Mouse (Mus musculus) testis, adult 2 months (tissue): ENCODE measurements around the gene Rassf5. TPM values are rescaled to one million over a fixed set of nuclear protein-coding genes. Genes with fewer than 3 reads are reported as not detected.
A peak's percentile ranks its signal among the peaks of the same experiment; 100 is the strongest.

Experiments
- H3K27ac ChIP-seq: fragments of 200-500 bp; 2 replicates; pipeline ENCODE4 v1.5.1; 2012; ENCODE audit warnings: low read depth, low read length; ENCODE audit not compliant: control insufficient read depth, insufficient read depth
- H3K27me3 ChIP-seq: fragments of 200-500 bp; 2 replicates; pipeline ENCODE4 v1.6.1; 2012; ENCODE audit warnings: mild to moderate bottlenecking, low read length, moderate library complexity; ENCODE audit not compliant: control insufficient read depth, insufficient read depth
- H3K36me3 ChIP-seq: fragments of 200-500 bp; 2 replicates; pipeline ENCODE4 v1.6.1; 2012; ENCODE audit warnings: mild to moderate bottlenecking, low read length; ENCODE audit not compliant: control insufficient read depth, insufficient read depth
- H3K4me1 ChIP-seq: fragments of 200-500 bp; 2 replicates; pipeline ENCODE4 v1.6.1; 2012; ENCODE audit warnings: low read length; ENCODE audit not compliant: control insufficient read depth, insufficient read depth
- H3K4me3 ChIP-seq: fragments of 200-500 bp; 2 replicates; pipeline ENCODE4 v1.5.1; 2012; ENCODE audit warnings: low read depth, mild to moderate bottlenecking, low read length, moderate library complexity, mixed read lengths; ENCODE audit not compliant: control insufficient read depth
- CTCF ChIP-seq: fragments of 200-500 bp; IDR thresholded peaks from 2 replicates; pipeline ENCODE4 v1.5.1; 2012; ENCODE audit warnings: low read depth, mild to moderate bottlenecking, inconsistent platforms, low read length, moderate library complexity; ENCODE audit not compliant: control insufficient read depth, insufficient read depth, insufficient replicate concordance
- POLR2A ChIP-seq: fragments of 200-500 bp; IDR thresholded peaks from 2 replicates; pipeline ENCODE4 v1.6.1; 2012; ENCODE audit warnings: low read depth, mild to moderate bottlenecking, inconsistent platforms, low read length, moderate library complexity; ENCODE audit not compliant: control insufficient read depth
- polyA plus RNA-seq: library from polyadenylated mRNA; depleted of rRNA; stranded (reverse); fragments of >200 nt; gene quantifications from 2 replicates; pipeline ENCODE4 v1.2.3, GENCODE M21; 2012; rRNA removed

The Rassf5 gene
- polyA plus RNA-seq: 1.1 and 1.5 TPM in 2 replicates

- Histone ChIP-seq H3K36me3 (no peaks in the 10 kb centered on the region), H3K4me1 (peaks cover 12% of the 10 kb centered on the region), H3K27ac (no peak within 1 kb of the TSS; the same call in 1 of the 2 replicates), H3K4me3 (peak within 1 kb of the TSS; percentile 85), H3K27me3 (no peaks in the 10 kb centered on the region)
- TF ChIP-seq CTCF: no peak
- peak; percentile 43 for TF ChIP-seq POLR2A
These were observed at the start of gene Rassf5 for GRCm38 (mm10) chr1:131245089-131245856. Gene Rassf5, minus strand, starts transcription at chr1:131245258.

GRCm38 (mm10) chr1:131293922-131294250, 48.8 kb upstream of the Rassf5 start:
- Histone ChIP-seq H3K27ac (no peak overlapping the region), H3K36me3 (no peaks in the 10 kb centered on the region; the same call in none of the 2 replicates), H3K4me1 (peaks cover 3% of the 10 kb centered on the region; the same call in 1 of the 2 replicates), H3K4me3 (no peak overlapping the region), H3K27me3 (no peaks in the 10 kb centered on the region)
- TF ChIP-seq POLR2A (no peak), CTCF (no peak)

- Histone ChIP-seq H3K36me3 (no peaks in the 10 kb centered on the region; the same call in none of the 2 replicates), H3K27me3 (no peaks in the 10 kb centered on the region), H3K4me1 (peaks cover 3% of the 10 kb centered on the region; the same call in 1 of the 2 replicates), H3K4me3 (no peak overlapping the region), H3K27ac (no peak overlapping the region)
- TF ChIP-seq CTCF (no peak), POLR2A (no peak)
These were observed 48.3 kb upstream of the Rassf5 start for GRCm38 (mm10) chr1:131293221-131293921.

GRCm38 (mm10) chr1:131290648-131291047, 45.6 kb upstream of the Rassf5 start:
- Histone ChIP-seq H3K36me3 (no peaks in the 10 kb centered on the region; the same call in none of the 2 replicates), H3K4me1 (peaks cover 3% of the 10 kb centered on the region; the same call in 1 of the 2 replicates), H3K27ac (no peak overlapping the region), H3K4me3 (no peak overlapping the region), H3K27me3 (no peaks in the 10 kb centered on the region)
- TF ChIP-seq POLR2A: no peak
- 0 out of 2 replicates have a peak, but pooled peaks have one; percentile 5 for TF ChIP-seq CTCF

GRCm38 (mm10) chr1:131288938-131289337, 43.9 kb upstream of the Rassf5 start:
- no peaks in the 10 kb centered on the region; the same call in 1 of the 2 replicates for H3K36me3 ChIP-seq
- no peak overlapping the region for H3K27ac ChIP-seq

GRCm38 (mm10) chr1:131287267-131287666, 42.2 kb upstream of the Rassf5 start:
- no peaks in the 10 kb centered on the region for H3K36me3 ChIP-seq
- no peaks in the 10 kb centered on the region for H3K27me3 ChIP-seq
- peaks cover 3% of the 10 kb centered on the region; the same call in 1 of the 2 replicates for H3K4me1 ChIP-seq
- H3K4me3 ChIP-seq: no peak overlapping the region
- no peak overlapping the region for H3K27ac ChIP-seq
- TF ChIP-seq POLR2A (no peak), CTCF (no peak)

More at GRCm38 (mm10) chr1:131288938-131289337, 43.9 kb upstream of the Rassf5 start:
- H3K4me1 ChIP-seq: peaks cover 3% of the 10 kb centered on the region; the same call in 1 of the 2 replicates
- no peak overlapping the region for H3K4me3 ChIP-seq
- H3K27me3 ChIP-seq: no peaks in the 10 kb centered on the region
- TF ChIP-seq POLR2A: no peak
- TF ChIP-seq CTCF: no peak

- H3K4me3 ChIP-seq: no peak overlapping the region
- no peak overlapping the region for H3K27ac ChIP-seq
- no peak for TF ChIP-seq CTCF
- H3K27me3 ChIP-seq: no peaks in the 10 kb centered on the region
- peaks cover 3% of the 10 kb centered on the region; the same call in 1 of the 2 replicates for H3K4me1 ChIP-seq
- H3K36me3 ChIP-seq: no peaks in the 10 kb centered on the region
These were observed 41.7 kb upstream of the Rassf5 start for GRCm38 (mm10) chr1:131286803-131287202.

- no peaks in the 10 kb centered on the region for H3K27me3 ChIP-seq
- no peak overlapping the region for H3K4me3 ChIP-seq
- TF ChIP-seq POLR2A: no peak
- no peak for TF ChIP-seq CTCF
- H3K27ac ChIP-seq: no peak overlapping the region
- no peaks in the 10 kb centered on the region for H3K36me3 ChIP-seq
- peaks cover 3% of the 10 kb centered on the region; the same call in 1 of the 2 replicates for H3K4me1 ChIP-seq
These were observed 39.6 kb upstream of the Rassf5 start for GRCm38 (mm10) chr1:131284616-131285015.
